Mouse (Mus musculus) spleen, postnatal 0 days (tissue): Measurements from ENCODE around the gene Fbxo8. TPM values are rescaled to one million over a fixed set of nuclear protein-coding genes. Genes with fewer than 3 reads are reported as not detected.

Experiments
- polyA plus RNA-seq: library from polyadenylated mRNA; unstranded; fragments of >200 nt; fragmentation: Nextera tagmentation; extraction: Ambion mirVana; gene quantifications from 2 replicates; pipeline ENCODE4 v1.2.1, GENCODE M21; 2015

The Fbxo8 gene
- 37.0 and 39.6 TPM in 2 replicates for polyA plus RNA-seq

GRCm38 (mm10) chr8:56550558-56551360 is at the start of gene Fbxo8, which contains the start of gene Cep44:
Gene Fbxo8 (plus strand): TSS chr8:56551090.
Gene Cep44 (minus strand): TSS chr8:56551047.

Other genes with a start within 250 kb of the Fbxo8 start
- gene Cep44, start within 50 bp of the Fbxo8 start, polyA plus RNA-seq = 25.9 and 32.9 TPM in 2 replicates